Mouse (Mus musculus): ENCODE results near the gene Braf. TPM values are rescaled to one million over a fixed set of nuclear protein-coding genes. Genes with fewer than 3 reads are reported as not detected.

Braf gene
- polyA plus RNA-seq, 1 experiment from 2014 or later = 16.0 TPM

GRCm38 (mm10) chr6:39610207-39610606 is 115.1 kb downstream of the Braf start:
- Histone ChIP-seq H3K4me2 (no peak overlapping the region), H3K4me1 (replicated peaks) (peaks cover 17% of the 10 kb centered on the region), H3K27me3 (replicated peaks) (no peaks in the 10 kb centered on the region), H3K27ac (ENCODE audit: poor library complexity, severe bottlenecking) (no peak overlapping the region), H3K4me3 (no peak overlapping the region), H3K36me3 (peaks cover 26% of the 10 kb centered on the region), H3K9me3 (replicated peaks) (no peaks in the 10 kb centered on the region), H3K9ac (no peak overlapping the region)
- no peak for ATAC-seq (ENCODE audit: insufficient number of reproducible peaks, low FRiP score)
- 65% methylated on average over 2 of the region's 2 CpGs for WGBS

GRCm38 (mm10) chr6:39607365-39607764 is 117.9 kb downstream of the Braf start:
- Histone ChIP-seq H3K27me3 (replicated peaks) (no peaks in the 10 kb centered on the region), H3K9ac (no peak overlapping the region), H3K36me3 (peaks cover 18% of the 10 kb centered on the region), H3K4me2 (no peak overlapping the region), H3K27ac (ENCODE audit: poor library complexity, severe bottlenecking) (no peak overlapping the region), H3K4me3 (no peak overlapping the region), H3K4me1 (replicated peaks) (peaks cover 17% of the 10 kb centered on the region), H3K9me3 (replicated peaks) (no peaks in the 10 kb centered on the region)
- no peak for ATAC-seq (ENCODE audit: insufficient number of reproducible peaks, low FRiP score)
- WGBS = 50% methylated on average over 5 of the region's 5 CpGs

DNA sequence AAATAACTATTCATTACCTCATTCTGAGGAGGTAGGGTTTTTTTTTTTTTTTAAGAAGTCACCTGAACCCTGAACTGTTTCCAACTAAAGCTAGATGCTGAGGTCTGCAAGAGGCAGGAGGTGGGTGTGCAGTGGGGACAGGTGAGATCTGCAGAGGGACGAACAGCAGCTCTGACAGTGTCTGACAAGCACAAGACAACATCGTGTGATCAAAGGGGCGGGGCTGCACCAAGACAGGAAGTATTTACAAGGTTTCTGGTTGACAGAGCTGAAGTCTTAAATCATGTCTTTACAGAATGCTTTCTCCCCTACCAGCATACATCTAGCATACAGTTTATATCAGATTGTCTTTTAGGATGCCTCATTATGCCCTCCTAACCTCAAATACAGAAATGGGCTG is 118.4 kb downstream of the Braf start:
- 61% methylated on average over 3 of the region's 3 CpGs for WGBS
- Histone ChIP-seq H3K4me3 (no peak overlapping the region), H3K9ac (no peak overlapping the region), H3K27ac (ENCODE audit: poor library complexity, severe bottlenecking) (no peak overlapping the region), H3K9me3 (replicated peaks) (no peaks in the 10 kb centered on the region), H3K27me3 (replicated peaks) (no peaks in the 10 kb centered on the region), H3K4me2 (no peak overlapping the region), H3K36me3 (peaks cover 19% of the 10 kb centered on the region), H3K4me1 (replicated peaks) (peaks cover 17% of the 10 kb centered on the region)
- no peak for ATAC-seq (ENCODE audit: insufficient number of reproducible peaks, low FRiP score)

GRCm38 (mm10) chr6:39606056-39606455 is 119.2 kb downstream of the Braf start:
- peaks cover 22% of the 10 kb centered on the region for H3K36me3 ChIP-seq
- no peak overlapping the region for H3K27ac ChIP-seq (ENCODE audit: poor library complexity, severe bottlenecking)
- no peak overlapping the region for H3K9ac ChIP-seq
- H3K4me3 ChIP-seq = no peak overlapping the region
- peaks cover 17% of the 10 kb centered on the region for H3K4me1 ChIP-seq (replicated peaks)
- H3K4me2 ChIP-seq = peak overlapping the region; percentile 16; the same call in 1 of the 2 replicates
- no peak for ATAC-seq (ENCODE audit: insufficient number of reproducible peaks, low FRiP score)
- no peaks in the 10 kb centered on the region for H3K9me3 ChIP-seq (replicated peaks)
- no peaks in the 10 kb centered on the region for H3K27me3 ChIP-seq (replicated peaks)
- WGBS = 41% methylated on average over 6 of the region's 6 CpGs

GRCm38 (mm10) chr6:39604565-39604964 is 120.7 kb downstream of the Braf start:
- H3K36me3 ChIP-seq = peaks cover 32% of the 10 kb centered on the region
- no peak overlapping the region for H3K9ac ChIP-seq
- H3K27me3 ChIP-seq (replicated peaks) = no peaks in the 10 kb centered on the region
- H3K9me3 ChIP-seq (replicated peaks) = no peaks in the 10 kb centered on the region
- no peak overlapping the region for H3K27ac ChIP-seq (ENCODE audit: poor library complexity, severe bottlenecking)
- no peak overlapping the region for H3K4me2 ChIP-seq
- no peak overlapping the region for H3K4me3 ChIP-seq
- peaks cover 17% of the 10 kb centered on the region for H3K4me1 ChIP-seq (replicated peaks)
- no peak for ATAC-seq (ENCODE audit: insufficient number of reproducible peaks, low FRiP score)
- WGBS = 89% methylated on average over 5 of the region's 5 CpGs

DNA sequence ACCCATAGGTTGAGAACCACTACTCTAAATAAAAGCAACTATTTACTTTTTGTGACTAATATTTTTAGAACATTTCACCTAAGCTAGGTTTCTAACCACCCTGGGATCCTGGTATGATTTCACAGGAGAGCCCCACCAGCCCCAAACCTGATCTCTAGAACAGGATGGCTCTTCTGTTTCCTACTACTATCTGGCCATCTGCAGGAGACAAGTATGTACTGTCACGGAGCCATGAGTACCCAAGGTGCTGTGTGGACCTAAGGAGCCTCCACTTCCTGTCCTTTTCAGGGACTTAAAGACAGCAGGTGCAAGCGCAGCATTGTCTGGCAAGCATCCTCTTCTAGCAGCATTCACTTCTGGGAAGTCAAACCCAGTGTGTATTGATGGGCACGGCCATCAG is 123.4 kb downstream of the Braf start:
- ATAC-seq (ENCODE audit: insufficient number of reproducible peaks, low FRiP score) = no peak
- peaks cover 54% of the 10 kb centered on the region for H3K36me3 ChIP-seq
- no peak overlapping the region for H3K4me2 ChIP-seq
- H3K4me3 ChIP-seq = no peak overlapping the region
- peaks cover 12% of the 10 kb centered on the region for H3K4me1 ChIP-seq (replicated peaks)
- no peaks in the 10 kb centered on the region for H3K9me3 ChIP-seq (replicated peaks)
- 78% methylated on average over 3 of the region's 3 CpGs for WGBS
- H3K9ac ChIP-seq = no peak overlapping the region
- no peak overlapping the region for H3K27ac ChIP-seq (ENCODE audit: poor library complexity, severe bottlenecking)
- H3K27me3 ChIP-seq (replicated peaks) = no peaks in the 10 kb centered on the region

GRCm38 (mm10) chr6:39600851-39601250 is 124.4 kb downstream of the Braf start:
- no peaks in the 10 kb centered on the region for H3K27me3 ChIP-seq (replicated peaks)
- peaks cover 6% of the 10 kb centered on the region for H3K4me1 ChIP-seq (replicated peaks)
- WGBS = 91% methylated on average over 3 of the region's 3 CpGs
- H3K4me2 ChIP-seq = no peak overlapping the region
- no peak overlapping the region for H3K27ac ChIP-seq (ENCODE audit: poor library complexity, severe bottlenecking)
- no peak overlapping the region for H3K4me3 ChIP-seq
- H3K9me3 ChIP-seq (replicated peaks) = no peaks in the 10 kb centered on the region
- peaks cover 62% of the 10 kb centered on the region for H3K36me3 ChIP-seq
- no peak overlapping the region for H3K9ac ChIP-seq
- ATAC-seq (ENCODE audit: insufficient number of reproducible peaks, low FRiP score) = no peak

GRCm38 (mm10) chr6:39592401-39593214 is 132.7 kb downstream of the Braf start, which contains the start of gene Ndufb2:
Gene Ndufb2 (plus strand): TSS chr6:39592574.
- H3K36me3 ChIP-seq = peaks cover 30% of the 10 kb centered on the region
- peak within 1 kb of the TSS; percentile 71 for H3K4me2 ChIP-seq
- WGBS = under 1% methylated on average over 56 of the region's 56 CpGs
- no peaks in the 10 kb centered on the region for H3K9me3 ChIP-seq (replicated peaks)
- peak within 1 kb of the TSS; percentile 86 for H3K4me3 ChIP-seq
- H3K27me3 ChIP-seq (replicated peaks) = no peaks in the 10 kb centered on the region
- ATAC-seq (ENCODE audit: insufficient number of reproducible peaks, low FRiP score) = peak; percentile 99
- peak within 1 kb of the TSS; percentile 85 for H3K9ac ChIP-seq
- H3K4me1 ChIP-seq (replicated peaks) = peaks cover 19% of the 10 kb centered on the region
- peak within 1 kb of the TSS; percentile 97 for H3K27ac ChIP-seq (ENCODE audit: poor library complexity, severe bottlenecking)

- no peak overlapping the region for H3K27ac ChIP-seq (ENCODE audit: poor library complexity, severe bottlenecking)
- H3K36me3 ChIP-seq = peaks cover 22% of the 10 kb centered on the region
- H3K9me3 ChIP-seq (replicated peaks) = no peaks in the 10 kb centered on the region
- H3K9ac ChIP-seq = no peak overlapping the region
- no peak for ATAC-seq (ENCODE audit: insufficient number of reproducible peaks, low FRiP score)
- H3K4me3 ChIP-seq = no peak overlapping the region
- peak overlapping the region; percentile 71; the same call in 1 of the 2 replicates for H3K4me2 ChIP-seq
- H3K4me1 ChIP-seq (replicated peaks) = peaks cover 19% of the 10 kb centered on the region
- WGBS = 92% methylated on average over 4 of the region's 4 CpGs
- no peaks in the 10 kb centered on the region for H3K27me3 ChIP-seq (replicated peaks)
Observed at GRCm38 (mm10) chr6:39591481-39591880, 133.8 kb downstream of the Braf start.

GRCm38 (mm10) chr6:39585517-39585916 is 139.7 kb downstream of the Braf start, which contains the start of gene Gm42420:
Gene Gm42420 (plus strand): TSS chr6:39585753.
- 83% methylated on average over 6 of the region's 6 CpGs for WGBS
- ATAC-seq (ENCODE audit: insufficient number of reproducible peaks, low FRiP score) = peak; percentile 63; the same call in 1 of the 2 replicates
- peaks cover 53% of the 10 kb centered on the region for H3K36me3 ChIP-seq

DNA sequence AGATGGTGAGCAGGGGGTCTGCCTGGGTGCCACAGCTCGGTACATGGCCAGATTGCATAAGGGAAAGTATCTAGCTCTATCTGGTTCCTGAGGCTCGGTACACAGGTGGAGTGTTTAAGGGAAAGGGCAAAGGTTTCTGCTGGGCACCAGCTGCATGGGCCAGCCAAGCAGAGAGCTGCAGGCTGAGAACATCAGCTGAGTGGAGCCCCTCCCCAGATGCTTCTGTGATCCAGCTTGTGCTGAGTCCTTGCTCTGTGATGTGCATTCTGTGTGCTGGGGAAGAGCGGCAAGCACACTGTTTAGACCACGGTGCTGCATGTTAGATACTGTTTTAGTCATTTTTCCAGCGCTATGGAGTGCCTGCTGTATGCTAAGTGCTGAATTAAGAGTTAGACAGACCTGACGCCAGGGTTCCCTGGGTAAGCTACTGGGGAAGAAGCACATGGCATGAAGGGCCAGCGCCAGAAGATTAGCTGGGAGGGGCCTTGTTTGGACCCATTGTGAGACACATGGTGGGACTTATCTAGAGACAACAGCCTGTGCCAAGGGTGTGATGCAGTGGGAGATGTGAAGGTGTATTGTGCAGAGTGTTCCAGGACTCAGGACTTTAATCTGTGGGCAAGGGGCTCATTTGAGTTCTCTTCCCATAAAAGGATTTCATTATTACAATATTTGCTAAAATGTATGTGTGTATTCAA is 144.0 kb downstream of the Braf start:
- WGBS = 67% methylated on average over 7 of the region's 7 CpGs
- no peak overlapping the region for H3K4me2 ChIP-seq
- no peaks in the 10 kb centered on the region for H3K4me1 ChIP-seq (replicated peaks)
- ATAC-seq (ENCODE audit: insufficient number of reproducible peaks, low FRiP score) = peak; percentile 76; the same call in 1 of the 2 replicates
- H3K9me3 ChIP-seq (replicated peaks) = no peaks in the 10 kb centered on the region
- H3K4me3 ChIP-seq = no peak overlapping the region
- H3K27me3 ChIP-seq (replicated peaks) = no peaks in the 10 kb centered on the region
- H3K9ac ChIP-seq = no peak overlapping the region
- no peak overlapping the region for H3K27ac ChIP-seq (ENCODE audit: poor library complexity, severe bottlenecking)
- H3K36me3 ChIP-seq = peaks cover 59% of the 10 kb centered on the region

More at GRCm38 (mm10) chr6:39585517-39585916, 139.7 kb downstream of the Braf start, which contains the start of gene Gm42420:
- Histone ChIP-seq H3K4me1 (replicated peaks) (no peaks in the 10 kb centered on the region), H3K27ac (ENCODE audit: poor library complexity, severe bottlenecking) (no peak within 1 kb of the TSS), H3K9ac (no peak within 1 kb of the TSS), H3K9me3 (replicated peaks) (no peaks in the 10 kb centered on the region), H3K4me2 (no peak within 1 kb of the TSS), H3K27me3 (replicated peaks) (no peaks in the 10 kb centered on the region), H3K4me3 (no peak within 1 kb of the TSS)
